Mouse (Mus musculus): ENCODE measurements around the gene Zbtb16. TPM values are rescaled to one million over a fixed set of nuclear protein-coding genes. Genes with fewer than 3 reads are reported as not detected.

Gene Zbtb16
- polyA plus RNA-seq, 1 experiment from 2014 or later = 1.00 TPM

DNA sequence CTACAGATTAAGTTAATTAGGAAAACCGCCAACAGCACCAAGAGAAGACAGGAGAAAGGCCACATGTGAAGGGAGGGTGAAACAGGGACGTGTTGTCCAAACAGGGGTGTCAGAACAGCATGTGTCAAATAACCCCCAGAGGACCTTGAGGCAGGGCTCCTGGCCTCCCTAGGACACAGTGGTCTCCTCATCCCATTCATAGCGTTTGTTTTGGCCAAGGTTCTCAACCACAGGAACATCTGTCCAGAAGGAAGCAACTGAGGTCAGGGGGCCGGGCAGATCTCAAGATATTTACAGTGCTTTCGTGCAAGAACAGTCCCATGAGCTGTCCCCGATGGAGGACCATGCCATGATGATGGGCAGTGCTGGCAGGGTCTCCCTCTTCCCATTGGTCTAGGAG lies 49.2 kb downstream of the Zbtb16 start:
- H3K27ac ChIP-seq (ENCODE audit: poor library complexity, severe bottlenecking) = no peak overlapping the region
- 45% methylated on average over 6 of the region's 6 CpGs for WGBS
- ATAC-seq (ENCODE audit: insufficient number of reproducible peaks, low FRiP score) = no peak

DNA sequence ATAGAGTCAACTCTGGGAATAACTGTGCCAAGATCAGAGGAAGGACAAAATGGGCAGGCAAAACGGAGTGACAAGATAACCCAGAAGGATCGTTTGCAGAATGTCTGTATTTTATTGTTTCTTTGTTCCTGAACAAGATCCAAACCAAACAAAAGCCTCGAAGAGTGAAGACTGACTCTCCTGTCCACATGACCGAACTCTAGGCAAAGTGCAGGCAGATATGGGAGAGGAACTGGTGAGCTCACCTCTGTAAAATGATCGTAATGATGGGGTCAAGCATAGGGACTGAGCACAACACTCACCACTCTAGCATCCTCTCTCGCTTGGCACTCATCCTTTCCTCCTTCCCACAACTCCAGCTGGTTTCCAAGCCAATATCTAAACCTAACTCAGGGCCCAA lies 51.1 kb downstream of the Zbtb16 start:
- 62% methylated on average over 6 of the region's 6 CpGs for WGBS
- H3K27me3 ChIP-seq (replicated peaks) = peaks cover 6% of the 10 kb centered on the region; the same call in 1 of the 2 replicates

More for the DNA sequence above, 49.2 kb downstream of the Zbtb16 start:
- H3K36me3 ChIP-seq = no peaks in the 10 kb centered on the region
- no peaks in the 10 kb centered on the region for H3K9me3 ChIP-seq (replicated peaks)
- peaks cover 4% of the 10 kb centered on the region for H3K27me3 ChIP-seq (replicated peaks)
- H3K4me3 ChIP-seq = no peak overlapping the region
- H3K4me1 ChIP-seq (replicated peaks) = peaks cover 21% of the 10 kb centered on the region
- H3K9ac ChIP-seq = no peak overlapping the region
- H3K4me2 ChIP-seq = no peak overlapping the region

DNA sequence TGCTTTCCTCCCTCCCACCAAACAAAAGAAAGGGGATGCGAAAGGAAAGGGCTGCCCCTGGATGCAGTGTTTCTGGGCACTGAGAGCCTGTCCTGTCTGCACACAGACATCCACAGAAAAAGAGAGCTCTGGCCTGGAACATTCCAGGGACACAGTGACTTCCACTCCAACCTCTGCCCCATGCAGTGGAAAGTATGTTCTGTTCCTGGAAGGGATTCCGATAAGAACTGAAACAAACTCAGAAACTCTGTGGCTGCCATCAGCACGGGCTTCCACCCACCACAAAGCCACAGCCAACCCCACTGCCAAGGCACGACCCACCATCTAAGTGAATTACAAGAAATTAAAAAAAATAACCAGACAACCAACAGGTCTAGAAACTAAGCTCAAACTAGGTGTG lies 52.7 kb downstream of the Zbtb16 start:
- Histone ChIP-seq H3K36me3 (no peaks in the 10 kb centered on the region), H3K4me1 (replicated peaks) (peaks cover 21% of the 10 kb centered on the region), H3K27ac (ENCODE audit: poor library complexity, severe bottlenecking) (no peak overlapping the region), H3K4me2 (no peak overlapping the region), H3K9me3 (replicated peaks) (no peaks in the 10 kb centered on the region), H3K9ac (no peak overlapping the region), H3K27me3 (replicated peaks) (peaks cover 10% of the 10 kb centered on the region; the same call in 1 of the 2 replicates), H3K4me3 (no peak overlapping the region)
- WGBS = 30% methylated on average over 4 of the region's 4 CpGs
- ATAC-seq (ENCODE audit: insufficient number of reproducible peaks, low FRiP score) = peak; percentile 33; the same call in 1 of the 2 replicates

More for the DNA sequence above, 51.1 kb downstream of the Zbtb16 start:
- no peak overlapping the region for H3K27ac ChIP-seq (ENCODE audit: poor library complexity, severe bottlenecking)
- no peak overlapping the region for H3K4me3 ChIP-seq
- H3K9ac ChIP-seq = no peak overlapping the region
- no peak for ATAC-seq (ENCODE audit: insufficient number of reproducible peaks, low FRiP score)
- H3K4me1 ChIP-seq (replicated peaks) = peaks cover 21% of the 10 kb centered on the region
- H3K4me2 ChIP-seq = no peak overlapping the region
- H3K36me3 ChIP-seq = no peaks in the 10 kb centered on the region
- no peaks in the 10 kb centered on the region for H3K9me3 ChIP-seq (replicated peaks)

DNA sequence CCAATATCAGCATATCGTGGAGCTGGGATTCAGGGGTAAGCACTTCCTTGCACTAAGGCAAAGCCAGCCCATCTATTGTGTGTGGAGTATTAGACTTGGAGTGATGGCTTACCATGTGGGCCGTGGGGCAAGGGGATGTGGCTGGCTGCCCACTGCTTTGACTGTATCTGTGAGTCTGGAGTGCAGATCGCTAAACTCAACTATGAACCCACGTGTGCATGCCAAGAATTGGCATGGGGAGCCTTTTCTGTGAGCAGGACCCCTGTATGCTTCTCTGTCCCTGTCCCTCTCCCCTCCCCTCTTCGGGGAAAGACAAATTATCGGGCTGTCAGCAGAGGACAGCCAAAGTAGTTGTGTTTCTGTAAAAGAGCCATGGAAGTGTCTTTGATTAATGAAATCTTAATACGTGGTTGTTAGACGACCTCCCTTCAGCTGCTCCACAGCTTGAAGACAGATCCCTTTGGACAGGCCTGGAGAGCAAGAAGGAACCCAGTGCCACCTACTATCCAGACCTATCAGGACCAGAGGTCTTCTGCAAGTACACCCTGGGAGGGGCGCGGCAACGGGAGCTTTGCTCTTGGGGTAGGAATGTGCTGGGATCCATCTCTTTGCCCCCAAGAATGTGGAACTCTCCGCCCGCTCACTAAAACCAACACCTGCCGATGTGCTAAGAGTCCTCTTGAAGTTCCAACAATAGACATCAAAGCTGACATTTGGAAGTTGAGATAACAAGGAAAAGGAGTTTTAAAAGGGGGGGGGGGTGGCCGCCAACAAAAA lies 53.5 kb downstream of the Zbtb16 start:
- Histone ChIP-seq H3K4me2 (0 out of 2 replicates have a peak overlapping the region, but pooled peaks have one; percentile 2), H3K27ac (ENCODE audit: poor library complexity, severe bottlenecking) (no peak overlapping the region), H3K4me3 (no peak overlapping the region), H3K36me3 (no peaks in the 10 kb centered on the region), H3K4me1 (replicated peaks) (peaks cover 21% of the 10 kb centered on the region), H3K9me3 (replicated peaks) (no peaks in the 10 kb centered on the region), H3K9ac (no peak overlapping the region), H3K27me3 (replicated peaks) (peaks cover 10% of the 10 kb centered on the region; the same call in 1 of the 2 replicates)
- ATAC-seq (ENCODE audit: insufficient number of reproducible peaks, low FRiP score) = no peak
- 39% methylated on average over 15 of the region's 15 CpGs for WGBS

DNA sequence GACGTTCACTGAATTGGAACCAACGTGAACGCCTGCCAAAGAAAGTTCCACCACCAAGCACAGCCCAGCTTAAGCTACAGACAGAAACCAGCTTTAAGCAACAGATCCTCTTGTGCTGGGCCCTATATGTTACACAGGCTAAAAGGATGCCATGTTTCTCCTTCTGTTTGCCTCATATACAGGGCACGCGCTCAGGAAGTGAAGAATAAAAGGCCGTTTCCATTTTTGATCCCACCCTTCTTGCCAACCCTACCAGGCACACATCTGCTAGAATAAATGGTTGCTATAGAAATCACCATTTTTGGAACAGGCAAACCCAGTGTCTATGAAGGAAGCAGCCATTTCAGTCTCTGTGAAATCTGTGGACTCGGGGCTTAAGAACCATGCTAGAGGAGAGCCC lies 59.8 kb downstream of the Zbtb16 start:
- Histone ChIP-seq H3K9ac (no peak overlapping the region), H3K36me3 (no peaks in the 10 kb centered on the region), H3K4me3 (no peak overlapping the region), H3K9me3 (replicated peaks) (no peaks in the 10 kb centered on the region), H3K27ac (ENCODE audit: poor library complexity, severe bottlenecking) (no peak overlapping the region), H3K4me1 (replicated peaks) (no peaks in the 10 kb centered on the region), H3K27me3 (replicated peaks) (0 out of 2 replicates have a peak, but pooled peaks cover 11% of the 10 kb centered on the region), H3K4me2 (no peak overlapping the region)
- 89% methylated on average over 7 of the region's 7 CpGs for WGBS
- ATAC-seq (ENCODE audit: insufficient number of reproducible peaks, low FRiP score) = no peak

DNA sequence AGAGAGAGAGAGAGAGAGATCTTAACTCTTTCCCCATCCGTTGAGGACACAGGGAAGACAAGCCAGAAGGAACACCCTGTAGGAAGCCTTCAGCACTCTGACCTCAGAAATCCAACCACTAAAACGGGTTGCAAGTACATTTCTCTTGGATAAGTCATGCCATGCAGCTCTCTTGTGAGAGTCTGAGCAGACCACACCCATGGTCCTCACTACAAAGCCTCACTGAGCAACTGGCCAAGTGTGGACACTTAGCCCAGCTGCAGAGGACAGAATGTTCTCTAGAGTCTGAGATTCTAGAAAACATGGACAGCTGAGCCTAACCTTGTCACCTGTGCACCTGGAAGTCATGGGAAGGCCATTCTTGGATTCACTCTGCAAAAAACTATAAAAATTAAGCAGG lies 60.5 kb downstream of the Zbtb16 start:
- Histone ChIP-seq H3K4me1 (replicated peaks) (no peaks in the 10 kb centered on the region), H3K27me3 (replicated peaks) (0 out of 2 replicates have a peak, but pooled peaks cover 11% of the 10 kb centered on the region), H3K9me3 (replicated peaks) (no peaks in the 10 kb centered on the region), H3K36me3 (no peaks in the 10 kb centered on the region), H3K4me2 (no peak overlapping the region), H3K9ac (no peak overlapping the region), H3K27ac (ENCODE audit: poor library complexity, severe bottlenecking) (no peak overlapping the region), H3K4me3 (no peak overlapping the region)
- WGBS = 55% methylated on average over 2 of the region's 2 CpGs
- ATAC-seq (ENCODE audit: insufficient number of reproducible peaks, low FRiP score) = no peak

DNA sequence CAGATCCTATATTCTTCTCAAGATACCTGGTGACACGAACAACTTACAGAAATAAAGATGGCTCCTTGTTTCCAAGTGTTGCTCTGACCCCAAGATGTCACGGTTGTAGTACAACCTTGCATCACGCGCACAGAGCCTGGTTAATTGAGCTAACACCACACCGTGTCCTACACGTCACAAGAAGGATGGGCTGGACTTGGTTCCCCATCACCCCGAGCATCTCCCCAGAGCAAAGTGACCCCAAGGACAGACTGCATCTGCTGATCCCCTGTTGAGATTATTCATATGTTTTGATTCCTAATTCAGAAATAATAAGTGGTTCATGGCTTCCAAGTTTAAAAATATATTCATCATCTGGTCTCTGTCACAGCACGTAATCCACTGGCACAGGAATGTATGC lies 62.3 kb downstream of the Zbtb16 start:
- H3K4me1 ChIP-seq (replicated peaks) = no peaks in the 10 kb centered on the region
- H3K27ac ChIP-seq (ENCODE audit: poor library complexity, severe bottlenecking) = no peak overlapping the region
- WGBS = 82% methylated on average over 8 of the region's 8 CpGs
- H3K9ac ChIP-seq = no peak overlapping the region
- H3K4me3 ChIP-seq = no peak overlapping the region
- H3K9me3 ChIP-seq (replicated peaks) = no peaks in the 10 kb centered on the region
- no peak for ATAC-seq (ENCODE audit: insufficient number of reproducible peaks, low FRiP score)
- 0 out of 2 replicates have a peak, but pooled peaks cover 17% of the 10 kb centered on the region for H3K27me3 ChIP-seq (replicated peaks)
- no peaks in the 10 kb centered on the region for H3K36me3 ChIP-seq
- H3K4me2 ChIP-seq = no peak overlapping the region

DNA sequence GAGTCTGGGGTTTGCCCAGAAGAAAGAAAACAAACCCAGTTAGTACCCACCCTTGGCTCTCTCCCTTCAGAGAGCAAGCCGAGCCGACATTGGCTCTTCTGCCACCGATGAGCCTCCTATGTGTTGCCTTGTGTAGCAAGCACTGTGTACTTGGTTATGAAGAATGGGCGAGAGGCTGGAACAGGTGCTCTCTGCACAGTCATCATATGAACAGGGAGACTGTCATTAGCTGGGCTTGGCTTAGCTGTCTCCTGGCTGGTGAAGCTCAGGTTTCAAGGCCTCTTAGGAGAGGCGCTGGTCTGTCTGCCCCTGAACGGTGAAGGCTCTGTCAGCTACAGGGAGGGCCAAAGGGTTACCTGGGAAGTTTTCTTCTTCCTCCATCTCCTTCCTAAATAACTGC lies 62.9 kb downstream of the Zbtb16 start:
- no peak overlapping the region for H3K4me3 ChIP-seq
- H3K9ac ChIP-seq = no peak overlapping the region
- WGBS = 75% methylated on average over 6 of the region's 6 CpGs
- H3K9me3 ChIP-seq (replicated peaks) = no peaks in the 10 kb centered on the region
- 0 out of 2 replicates have a peak, but pooled peaks cover 15% of the 10 kb centered on the region for H3K27me3 ChIP-seq (replicated peaks)
- H3K4me1 ChIP-seq (replicated peaks) = no peaks in the 10 kb centered on the region
- H3K27ac ChIP-seq (ENCODE audit: poor library complexity, severe bottlenecking) = no peak overlapping the region
- no peaks in the 10 kb centered on the region for H3K36me3 ChIP-seq
- no peak for ATAC-seq (ENCODE audit: insufficient number of reproducible peaks, low FRiP score)
- H3K4me2 ChIP-seq = no peak overlapping the region

DNA sequence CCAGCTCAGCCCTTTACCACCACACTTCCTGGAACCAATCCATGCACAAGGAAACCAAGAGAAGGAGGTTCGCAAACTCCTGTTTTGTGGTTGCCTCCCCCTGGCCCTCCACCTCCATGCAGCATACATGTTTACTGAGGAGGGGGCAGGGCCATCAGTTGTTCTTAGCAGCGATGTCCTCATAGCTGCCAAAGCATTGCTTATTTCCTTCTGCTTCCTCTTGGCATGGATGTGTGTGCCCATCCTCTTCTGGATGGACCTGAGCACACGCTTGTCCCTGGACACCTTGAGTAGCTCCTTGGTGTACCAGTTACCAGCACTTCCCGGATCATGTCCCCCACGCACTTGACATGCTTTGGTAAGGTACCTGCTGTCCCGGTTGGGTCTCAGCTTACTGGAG lies 64.5 kb downstream of the Zbtb16 start:
- Histone ChIP-seq H3K4me2 (no peak overlapping the region), H3K27ac (ENCODE audit: poor library complexity, severe bottlenecking) (no peak overlapping the region), H3K4me1 (replicated peaks) (no peaks in the 10 kb centered on the region), H3K36me3 (no peaks in the 10 kb centered on the region), H3K4me3 (no peak overlapping the region), H3K27me3 (replicated peaks) (0 out of 2 replicates have a peak, but pooled peaks cover 12% of the 10 kb centered on the region), H3K9ac (no peak overlapping the region), H3K9me3 (replicated peaks) (no peaks in the 10 kb centered on the region)
- WGBS = 90% methylated on average over 6 of the region's 6 CpGs
- no peak for ATAC-seq (ENCODE audit: insufficient number of reproducible peaks, low FRiP score)

DNA sequence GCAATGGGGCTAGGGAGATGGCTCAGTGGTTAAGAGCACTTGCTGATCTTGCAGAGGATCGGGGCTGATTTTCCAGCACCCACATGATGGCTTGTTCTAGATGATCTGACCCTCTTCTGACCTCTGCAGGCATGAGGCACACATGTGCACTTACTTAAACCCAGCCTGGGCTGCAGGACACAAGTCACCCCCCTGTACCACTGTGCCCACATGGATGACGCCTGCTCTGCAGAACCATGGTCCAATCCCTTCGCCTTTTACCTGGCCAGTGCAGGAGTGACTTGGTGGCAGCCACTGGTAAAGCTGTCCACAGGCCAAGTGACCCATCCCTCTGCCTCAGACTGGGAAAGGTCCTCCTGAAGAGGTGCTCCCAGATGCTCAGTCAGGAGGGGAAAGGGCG lies 67.1 kb downstream of the Zbtb16 start:
- no peaks in the 10 kb centered on the region for H3K4me1 ChIP-seq (replicated peaks)
- no peak overlapping the region for H3K4me2 ChIP-seq
- 77% methylated on average over 4 of the region's 4 CpGs for WGBS
- no peaks in the 10 kb centered on the region for H3K9me3 ChIP-seq (replicated peaks)
- 0 out of 2 replicates have a peak, but pooled peaks cover 9% of the 10 kb centered on the region for H3K27me3 ChIP-seq (replicated peaks)
- ATAC-seq (ENCODE audit: insufficient number of reproducible peaks, low FRiP score) = no peak
- no peak overlapping the region for H3K4me3 ChIP-seq
- H3K36me3 ChIP-seq = no peaks in the 10 kb centered on the region
- no peak overlapping the region for H3K27ac ChIP-seq (ENCODE audit: poor library complexity, severe bottlenecking)
- no peak overlapping the region for H3K9ac ChIP-seq

DNA sequence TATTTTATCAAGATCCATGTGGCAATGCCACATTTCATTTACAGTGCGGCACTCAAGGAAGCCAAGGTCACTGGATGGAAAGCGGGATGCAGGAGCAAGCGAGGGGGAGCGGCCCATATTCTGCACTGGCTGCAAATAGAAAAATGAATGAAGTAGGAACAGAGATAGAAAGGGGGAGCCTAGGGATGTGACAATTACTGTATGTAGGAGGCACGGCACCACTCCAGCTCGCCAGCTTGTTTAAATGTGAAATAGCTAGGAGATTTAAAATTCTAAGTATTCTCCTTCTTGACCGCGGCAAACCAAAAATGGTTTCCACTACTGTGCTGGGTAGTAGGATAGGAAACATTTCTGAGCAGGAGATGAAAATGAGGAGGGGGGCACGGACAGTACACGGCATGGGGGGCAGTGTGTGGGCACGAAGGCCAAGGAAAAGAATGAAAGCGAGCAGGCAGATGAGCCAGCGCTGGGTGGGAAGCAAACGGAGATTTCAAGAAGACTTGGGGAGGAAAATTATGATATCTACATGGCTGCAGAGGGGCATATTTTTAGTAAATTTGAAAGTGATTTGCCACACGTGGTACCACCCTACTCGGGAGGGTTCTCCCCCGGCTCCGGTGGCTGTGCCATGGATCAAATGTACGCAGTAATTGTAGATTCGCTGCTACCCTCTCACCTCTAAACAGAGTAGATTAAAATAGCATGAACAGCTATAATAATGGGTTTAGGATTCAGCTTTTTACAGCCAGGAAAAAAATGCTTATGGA lies 68.2 kb downstream of the Zbtb16 start:
- Histone ChIP-seq H3K9ac (no peak overlapping the region), H3K27me3 (replicated peaks) (0 out of 2 replicates have a peak, but pooled peaks cover 9% of the 10 kb centered on the region), H3K4me2 (no peak overlapping the region), H3K36me3 (no peaks in the 10 kb centered on the region), H3K4me3 (no peak overlapping the region), H3K4me1 (replicated peaks) (no peaks in the 10 kb centered on the region), H3K27ac (ENCODE audit: poor library complexity, severe bottlenecking) (no peak overlapping the region), H3K9me3 (replicated peaks) (no peaks in the 10 kb centered on the region)
- WGBS = 91% methylated on average over 20 of the region's 20 CpGs
- ATAC-seq (ENCODE audit: insufficient number of reproducible peaks, low FRiP score) = no peak

Data from heart, embryonic 12.5 days (tissue).